Mouse (Mus musculus) layer of hippocampus, adult 11-12 months (tissue): ENCODE measurements around the gene 4933436I01Rik.

Experiments used
- DNase-seq: peaks from one replicate; pipeline ENCODE4 v3.0.0; 2022; ENCODE audit warnings: low spot score

Gene 4933436I01Rik

DNA sequence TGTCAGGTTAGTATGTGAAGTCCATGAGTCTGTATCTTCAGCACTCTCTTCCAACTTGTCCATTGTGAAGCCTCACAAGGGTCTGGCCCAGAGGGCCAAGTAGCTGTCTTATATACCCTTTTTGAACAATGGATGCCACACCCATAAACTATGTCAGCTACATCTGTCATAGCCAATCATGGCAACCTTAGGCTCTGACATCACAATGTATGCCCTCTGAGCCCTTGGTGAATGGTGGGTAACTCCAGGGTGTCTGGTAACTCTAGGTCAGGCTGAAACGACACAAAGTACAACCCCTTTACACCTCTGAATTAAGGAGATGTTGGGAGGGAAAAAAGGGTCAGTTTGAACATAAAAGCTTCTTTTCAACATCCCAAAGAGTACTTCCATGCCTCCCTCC is at the start of gene 4933436I01Rik:
4933436I01Rik (minus strand) TSS at position 101 of the 400 bp plus-strand sequence.
- DNase-seq, result no peak

DNA sequence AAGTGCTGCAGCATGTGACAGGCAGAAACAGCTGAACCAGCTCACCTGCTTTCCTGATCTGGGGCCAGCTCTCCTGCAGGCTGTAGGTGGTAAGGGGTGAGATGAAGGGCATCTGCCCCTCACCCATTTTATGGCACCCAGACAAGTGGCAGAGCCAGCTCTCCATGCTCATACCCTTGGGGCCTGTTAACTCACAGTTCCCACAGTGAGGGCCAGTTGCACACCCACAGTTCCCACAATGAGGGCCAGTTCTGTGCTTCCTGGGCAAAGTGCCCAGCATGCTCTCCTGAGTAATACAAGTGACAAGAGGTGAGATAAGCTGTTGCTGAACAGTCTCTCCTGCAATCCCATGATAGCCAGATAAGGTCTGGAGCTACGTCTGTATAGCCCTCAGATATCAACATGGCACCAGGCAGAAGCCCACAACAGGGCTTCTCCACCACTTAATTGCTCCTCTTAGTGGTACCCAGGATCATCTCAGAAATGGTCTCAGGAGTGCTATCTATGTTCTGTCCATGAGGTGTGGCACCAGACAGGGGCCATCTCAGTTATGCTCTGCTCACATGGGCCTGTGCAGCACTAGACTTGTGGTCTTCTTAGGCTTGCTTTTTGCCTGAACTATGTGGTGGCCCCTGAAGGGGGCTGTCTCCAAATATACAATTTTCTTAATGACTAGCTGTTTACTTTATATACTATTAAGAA is 3.7 kb upstream of the 4933436I01Rik start:
- no peak for DNase-seq

DNA sequence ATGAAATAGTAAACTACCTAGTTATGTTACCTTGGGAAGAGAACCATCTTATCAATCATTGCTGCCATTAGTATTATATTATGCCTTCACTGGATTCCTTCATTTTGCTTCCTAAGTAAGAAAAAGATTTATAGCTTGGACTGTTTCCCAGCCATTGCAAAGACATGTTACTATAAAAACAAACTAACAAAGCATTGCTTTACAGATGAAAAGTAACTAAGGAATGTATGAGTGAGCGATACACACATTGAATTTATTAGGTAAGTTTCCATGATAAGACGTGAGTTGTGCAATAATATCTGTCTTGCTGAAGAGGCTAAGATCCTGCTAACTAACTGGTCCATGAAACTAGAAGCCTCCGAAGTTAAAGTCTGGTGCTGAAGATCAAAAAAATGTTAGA is 37.8 kb downstream of the 4933436I01Rik start:
- no peak for DNase-seq
